Mouse (Mus musculus) MEL (cell line): ENCODE measurements around the gene Gria1. TPM values are rescaled to one million over a fixed set of nuclear protein-coding genes. Genes with fewer than 3 reads are reported as not detected.

Experiments
- DNase-seq: peaks from one replicate; pipeline ENCODE4 v3.0.0; 2011; ENCODE audit warnings: low read depth, low spot score
- H3K27ac ChIP-seq: 2 replicates; pipeline ENCODE4 v1.5.1; 2012; ENCODE audit warnings: low read depth, mild to moderate bottlenecking, control low read depth, low read length, moderate library complexity; ENCODE audit not compliant: control insufficient read depth
- H3K27me3 ChIP-seq, 2 experiments: fragments of 150-350 bp in 1 of 2; sonication (generic) in 1 of 2; 2 replicates each; pipeline ENCODE4 v1.6.1; 2012; ENCODE audit warnings: low read length in 2 of 2, mild to moderate bottlenecking in 2 of 2, improper control_type of control experiment in 1 of 2, moderate library complexity in 1 of 2; ENCODE audit not compliant: insufficient read depth in 2 of 2, control insufficient read depth in 1 of 2
- H3K36me3 ChIP-seq, 2 experiments: 2 replicates each; pipeline ENCODE4 v1.6.1; 2012 to 2014; ENCODE audit warnings: low read length in 2 of 2, improper control_type of control experiment in 1 of 2, inconsistent platforms in 1 of 2, mild to moderate bottlenecking in 1 of 2; ENCODE audit not compliant: insufficient read depth in 2 of 2, control insufficient read depth in 1 of 2
- H3K4me1 ChIP-seq, 2 experiments: fragments of 150-350 bp in 1 of 2; sonication (generic) in 1 of 2; 2 replicates each; pipeline ENCODE4 v1.6.1; 2012; ENCODE audit warnings: low read length in 2 of 2, improper control_type of control experiment in 1 of 2, mild to moderate bottlenecking in 1 of 2; ENCODE audit not compliant: insufficient read depth in 2 of 2, control insufficient read depth in 1 of 2
- H3K4me3 ChIP-seq, 2 experiments: fragments of 150-350 bp in 1 of 2; sonication (generic) in 1 of 2; 2 replicates each; pipeline ENCODE4 v1.5.1; 2012; ENCODE audit warnings: low read depth in 2 of 2, low read length in 2 of 2, mild to moderate bottlenecking in 2 of 2, moderate library complexity in 2 of 2, control low read depth in 1 of 2, improper control_type of control experiment in 1 of 2; ENCODE audit not compliant: control insufficient read depth in 1 of 2, insufficient read depth in 1 of 2
- H3K79me2 ChIP-seq: 2 replicates; pipeline ENCODE4 v1.6.1; 2012; ENCODE audit warnings: mild to moderate bottlenecking, low read length, moderate library complexity; ENCODE audit not compliant: control insufficient read depth, poor library complexity, insufficient read depth
- H3K9ac ChIP-seq: 2 replicates; pipeline ENCODE4 v1.6.1; 2012; ENCODE audit warnings: low read depth, mild to moderate bottlenecking, control low read depth, low read length, moderate library complexity; ENCODE audit not compliant: control insufficient read depth, poor library complexity, severe bottlenecking
- H3K9me3 ChIP-seq: fragments of 150-350 bp; sonication (generic); replicated peaks from 2 replicates; pipeline ENCODE4 v1.6.1; 2012; ENCODE audit warnings: mild to moderate bottlenecking, low read length, improper control_type of control experiment, moderate library complexity; ENCODE audit not compliant: insufficient read depth
- BHLHE40 ChIP-seq: IDR thresholded peaks from 2 replicates; pipeline ENCODE4 v1.6.1; 2012; ENCODE audit warnings: low read depth, mild to moderate bottlenecking, inconsistent platforms, low read length, improper control_type of control experiment, borderline replicate concordance
- CHD1 ChIP-seq: IDR thresholded peaks from 2 replicates; pipeline ENCODE4 v1.6.1; 2012; ENCODE audit warnings: low read depth, mild to moderate bottlenecking, inconsistent platforms, low read length, improper control_type of control experiment
- EP300 ChIP-seq, 2 experiments: IDR thresholded peaks; 2 replicates each; pipeline ENCODE4 v1.6.1; 2011; ENCODE audit warnings: improper control_type of control experiment in 2 of 2, low read length in 2 of 2, low read depth in 1 of 2, mild to moderate bottlenecking in 1 of 2
- GABPA ChIP-seq: IDR thresholded peaks from 2 replicates; pipeline ENCODE4 v1.6.1; 2012; ENCODE audit warnings: low read depth, mild to moderate bottlenecking, inconsistent platforms, low read length, improper control_type of control experiment, moderate library complexity
- HCFC1 ChIP-seq: IDR thresholded peaks from 2 replicates; pipeline ENCODE4 v1.6.1; 2012; ENCODE audit warnings: low read depth, mild to moderate bottlenecking, inconsistent platforms, low read length, improper control_type of control experiment, moderate library complexity
- JUND ChIP-seq: IDR thresholded peaks from 2 replicates; pipeline ENCODE4 v1.6.1; 2011; ENCODE audit warnings: low read depth, mild to moderate bottlenecking, improper control_type of control experiment, low read length
- MAFK ChIP-seq: IDR thresholded peaks from 2 replicates; pipeline ENCODE4 v1.6.1; 2011; ENCODE audit warnings: low read depth, mild to moderate bottlenecking, low read length, improper control_type of control experiment, borderline replicate concordance
- MAX ChIP-seq: IDR thresholded peaks from 2 replicates; pipeline ENCODE4 v1.6.1; 2011; ENCODE audit warnings: low read length, improper control_type of control experiment
- MXI1 ChIP-seq: IDR thresholded peaks from 2 replicates; pipeline ENCODE4 v1.6.1; 2011; ENCODE audit warnings: mild to moderate bottlenecking, low read depth, low read length, improper control_type of control experiment
- MYC ChIP-seq: IDR thresholded peaks from 2 replicates; pipeline ENCODE4 v1.6.1; 2011; ENCODE audit warnings: low read depth, mild to moderate bottlenecking, low read length, improper control_type of control experiment, moderate library complexity
- NELFE ChIP-seq: IDR thresholded peaks from 2 replicates; pipeline ENCODE4 v1.6.1; 2011; ENCODE audit warnings: low read depth, low read length, improper control_type of control experiment
- NRF1 ChIP-seq: IDR thresholded peaks from 2 replicates; pipeline ENCODE4 v1.6.1; 2014; ENCODE audit warnings: low read depth, mild to moderate bottlenecking, inconsistent platforms, low read length, improper control_type of control experiment, moderate library complexity; ENCODE audit not compliant: poor library complexity, insufficient read depth, severe bottlenecking
- RCOR1 ChIP-seq: IDR thresholded peaks from 2 replicates; pipeline ENCODE4 v1.6.1; 2012; ENCODE audit warnings: low read depth, mild to moderate bottlenecking, inconsistent platforms, low read length, improper control_type of control experiment
- SIN3A ChIP-seq: IDR thresholded peaks from 2 replicates; pipeline ENCODE4 v1.6.1; 2012; ENCODE audit warnings: low read length, improper control_type of control experiment, inconsistent platforms
- TCF12 ChIP-seq: IDR thresholded peaks from 2 replicates; pipeline ENCODE4 v1.6.1; 2014; ENCODE audit warnings: low read depth, mild to moderate bottlenecking, inconsistent platforms, low read length, improper control_type of control experiment, moderate library complexity
- UBTF ChIP-seq: IDR thresholded peaks from 2 replicates; pipeline ENCODE4 v1.6.1; 2012; ENCODE audit warnings: low read depth, mild to moderate bottlenecking, inconsistent platforms, low read length, improper control_type of control experiment, moderate library complexity, borderline replicate concordance; ENCODE audit not compliant: insufficient read depth
- USF1 ChIP-seq: IDR thresholded peaks from 2 replicates; pipeline ENCODE4 v1.6.1; 2014; ENCODE audit warnings: low read depth, mild to moderate bottlenecking, inconsistent platforms, low read length, improper control_type of control experiment, moderate library complexity
- USF2 ChIP-seq, 2 experiments: IDR thresholded peaks; 2 replicates each; pipeline ENCODE4 v1.6.1; 2011 to 2012; ENCODE audit warnings: improper control_type of control experiment in 2 of 2, low read length in 2 of 2, borderline replicate concordance in 1 of 2, inconsistent platforms in 1 of 2, low read depth in 1 of 2, mild to moderate bottlenecking in 1 of 2; ENCODE audit not compliant: insufficient read depth in 1 of 2
- ZMIZ1 ChIP-seq: IDR thresholded peaks from 2 replicates; pipeline ENCODE4 v1.6.1; 2012; ENCODE audit warnings: low read depth, mild to moderate bottlenecking, inconsistent platforms, low read length, improper control_type of control experiment, moderate library complexity
- ZNF384 ChIP-seq: IDR thresholded peaks from 2 replicates; pipeline ENCODE4 v1.6.1; 2012; ENCODE audit warnings: low read depth, mild to moderate bottlenecking, inconsistent platforms, low read length, improper control_type of control experiment
- polyA plus RNA-seq, 2 experiments: library from polyadenylated mRNA; stranded (reverse) in 1 of 2; unstranded in 1 of 2; fragments of >175 nt in 1 of 2; fragments of >200 nt in 1 of 2; gene quantifications; 2 replicates each; pipeline versions ENCODE4 v1.2.1 to v1.2.4; 2012; ENCODE audit warnings: low replicate concordance in 2 of 2, low read depth in 1 of 2; ENCODE audit not compliant: insufficient read length in 2 of 2, insufficient read depth in 1 of 2, missing spikeins in 1 of 2
- total RNA-seq: library from RNA; depleted of rRNA; stranded (reverse); fragments of 300-350 nt; gene quantifications from 2 replicates; pipeline ENCODE4 v1.2.3, GENCODE M21; 2012

The Gria1 gene
- total and polyA plus RNA-seq, 3 experiments: not detected

GRCm38 (mm10) chr11:57297376-57297775 is 286.2 kb downstream of the Gria1 start:
- no peak overlapping the region for H3K4me3 ChIP-seq
- no peak for DNase-seq
- H3K9ac ChIP-seq: no peak overlapping the region
- no peak overlapping the region for H3K27ac ChIP-seq
- no peaks in the 10 kb centered on the region for H3K79me2 ChIP-seq
- H3K27me3 ChIP-seq: no peaks in the 10 kb centered on the region
- H3K36me3 ChIP-seq: no peaks in the 10 kb centered on the region
- no peak for TF ChIP-seq TCF12
- TF ChIP-seq HCFC1: no peak
- TF ChIP-seq JUND: no peak
- TF ChIP-seq EP300 (IDR thresholded peaks at IDR 0.05; ENCODE audit: low read depth in 1 of 2, low read length in 2 of 2): no peak
- no peak for TF ChIP-seq ZMIZ1
- TF ChIP-seq USF1: no peak
- H3K9me3 ChIP-seq: no peaks in the 10 kb centered on the region
- no peaks in the 10 kb centered on the region for H3K4me1 ChIP-seq

GRCm38 (mm10) chr11:57298263-57298662 is 287.1 kb downstream of the Gria1 start:
- no peak for TF ChIP-seq NELFE
- TF ChIP-seq MAX: no peak
- no peak for TF ChIP-seq UBTF
- no peak for TF ChIP-seq MYC
- TF ChIP-seq USF2 (IDR thresholded peaks at IDR 0.05; ENCODE audit: borderline replicate concordance in 1 of 2, insufficient read depth in 1 of 2, low read depth in 1 of 2, low read length in 2 of 2): no peak
- TF ChIP-seq CHD1: no peak
- no peak for TF ChIP-seq ZNF384
- no peak for TF ChIP-seq BHLHE40
- no peak for TF ChIP-seq MXI1
- TF ChIP-seq HCFC1: no peak
- no peak for TF ChIP-seq NRF1
- no peak for TF ChIP-seq MAFK
- TF ChIP-seq GABPA: no peak
- TF ChIP-seq RCOR1: no peak
- TF ChIP-seq SIN3A: no peak
- no peak overlapping the region for H3K4me3 ChIP-seq
- H3K4me1 ChIP-seq: no peaks in the 10 kb centered on the region
- no peaks in the 10 kb centered on the region for H3K9me3 ChIP-seq
- H3K27me3 ChIP-seq: no peaks in the 10 kb centered on the region
- no peak overlapping the region for H3K9ac ChIP-seq
- no peak for DNase-seq
- H3K27ac ChIP-seq: no peak overlapping the region
- H3K36me3 ChIP-seq: no peaks in the 10 kb centered on the region
- H3K79me2 ChIP-seq: no peaks in the 10 kb centered on the region
